Mouse (Mus musculus) liver, embryonic 14.5 days (tissue): ENCODE measurements around the gene Gm364.

Source experiments
- CTCF ChIP-seq: IDR thresholded peaks from 2 replicates; pipeline ENCODE4 v1.5.1; 2016; ENCODE audit warnings: antibody characterized with exemption, low read depth, control low read depth
- EP300 ChIP-seq: IDR thresholded peaks from 2 replicates; pipeline ENCODE4 v1.6.1; 2016; ENCODE audit warnings: antibody characterized with exemption, low read depth

DNA sequence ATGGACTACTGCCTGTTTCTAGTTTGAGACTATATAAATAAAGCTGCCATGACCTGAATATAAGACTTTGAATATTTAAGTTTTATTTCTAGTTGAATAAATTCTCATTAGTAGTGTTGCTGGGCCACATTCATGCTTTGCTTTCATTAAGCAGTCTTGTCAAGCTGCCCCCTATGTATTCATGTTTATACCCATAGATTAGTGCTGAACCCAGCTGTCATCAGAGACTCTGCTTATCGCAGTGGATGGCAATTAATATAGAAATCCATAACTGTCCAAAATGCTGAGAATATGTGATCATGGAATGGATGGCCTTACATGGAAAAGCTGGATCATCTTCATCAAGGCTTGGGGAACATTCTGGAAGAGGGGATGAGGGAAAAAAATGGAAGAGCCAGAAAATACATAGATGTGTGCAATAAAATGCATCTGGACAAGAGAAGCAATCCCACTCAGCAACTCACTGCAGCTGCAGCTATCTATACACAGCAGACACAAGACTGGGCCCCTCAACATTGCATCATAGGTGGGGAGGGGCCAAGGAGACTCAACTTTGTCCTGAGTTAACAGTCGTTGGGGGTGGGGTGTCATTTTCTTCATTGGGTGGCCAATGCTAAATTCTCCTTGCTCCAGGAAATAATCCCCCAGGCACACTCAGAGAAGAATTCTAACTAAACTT is 43.9 kb upstream of the Gm364 start:
- TF ChIP-seq CTCF: no peak
- TF ChIP-seq EP300: peak; percentile 84
